Mouse (Mus musculus) limb, embryonic 12.5 days (tissue): ENCODE data around the gene Elovl5. TPM values are rescaled to one million over a fixed set of nuclear protein-coding genes. Genes with fewer than 3 reads are reported as not detected.

ENCODE experiments used
- ATAC-seq: fragments of 200-750 bp; cut with Nextera tagmentation; 2 replicates; pipeline ENCODE4 v1.8.0; 2017; ENCODE audit warnings: low read depth, moderate TSS enrichment; ENCODE audit not compliant: insufficient number of reproducible peaks, insufficient read depth, low FRiP score, low TSS enrichment
- H3K27ac ChIP-seq: fragments of 300-500 bp; sonication (generic); 2 replicates; pipeline ENCODE4 v1.5.1; 2016; ENCODE audit warnings: mild to moderate bottlenecking, moderate library complexity
- H3K27me3 ChIP-seq: fragments of 300-500 bp; sonication (generic); 2 replicates; pipeline ENCODE4 v1.6.1; 2016; ENCODE audit warnings: mild to moderate bottlenecking, moderate library complexity
- H3K36me3 ChIP-seq: fragments of 300-500 bp; sonication (generic); 2 replicates; pipeline ENCODE4 v1.6.1; 2016; ENCODE audit warnings: mild to moderate bottlenecking, moderate library complexity
- H3K4me1 ChIP-seq: fragments of 300-500 bp; sonication (generic); replicated peaks from 2 replicates; pipeline ENCODE4 v1.6.1; 2016
- H3K4me2 ChIP-seq: fragments of 300-500 bp; sonication (generic); 2 replicates; pipeline ENCODE4 v1.6.1; 2016; ENCODE audit warnings: mild to moderate bottlenecking, moderate library complexity
- H3K4me3 ChIP-seq: fragments of 300-500 bp; sonication (generic); replicated peaks from 2 replicates; pipeline ENCODE4 v1.5.1; 2016; ENCODE audit warnings: mild to moderate bottlenecking
- H3K9ac ChIP-seq: fragments of 300-500 bp; sonication (generic); replicated peaks from 2 replicates; pipeline ENCODE4 v1.6.1; 2016; ENCODE audit warnings: mild to moderate bottlenecking, moderate library complexity
- H3K9me3 ChIP-seq: fragments of 300-500 bp; sonication (generic); 2 replicates; pipeline ENCODE4 v1.6.1; 2016; ENCODE audit warnings: mild to moderate bottlenecking, moderate library complexity
- WGBS: fragments of 180-500 bp; shearing (Covaris S2); methylation state at CpG from one replicate; pipeline ENCODE4 v1.1.7; 2016; 5-methylcytosine and 5-hydroxymethylcytosine counted together
- polyA plus RNA-seq: library from polyadenylated mRNA; unstranded; fragments of >200 nt; fragmentation: Nextera tagmentation; extraction: Ambion mirVana; gene quantifications from 2 replicates; pipeline ENCODE4 v1.2.1, GENCODE M21; 2016

Gene Elovl5
- polyA plus RNA-seq, 1 experiment from 2014 or later: 71.9 TPM

- Histone ChIP-seq H3K4me1 (peaks cover 36% of the 10 kb centered on the region), H3K36me3 (no peaks in the 10 kb centered on the region), H3K9me3 (0 out of 2 replicates have a peak, but pooled peaks cover 4% of the 10 kb centered on the region), H3K27ac (no peak overlapping the region), H3K27me3 (no peaks in the 10 kb centered on the region), H3K4me3 (no peak overlapping the region), H3K9ac (no peak overlapping the region), H3K4me2 (no peak overlapping the region)
- WGBS: 92% methylated on average over 2 of the region's 2 CpGs
- ATAC-seq: no peak
These were observed 26.2 kb downstream of the Elovl5 start for GRCm38 (mm10) chr9:77943316-77943715.

- H3K9ac ChIP-seq: no peak overlapping the region
- H3K4me1 ChIP-seq: peaks cover 28% of the 10 kb centered on the region
- 0 out of 2 replicates have a peak, but pooled peaks cover 4% of the 10 kb centered on the region for H3K9me3 ChIP-seq
- WGBS: 94% methylated on average over 3 of the region's 3 CpGs
- no peak for ATAC-seq
- no peak overlapping the region for H3K4me2 ChIP-seq
- H3K4me3 ChIP-seq: no peak overlapping the region
- H3K36me3 ChIP-seq: no peaks in the 10 kb centered on the region
- no peak overlapping the region for H3K27ac ChIP-seq
- no peaks in the 10 kb centered on the region for H3K27me3 ChIP-seq
These were observed 27.0 kb downstream of the Elovl5 start for GRCm38 (mm10) chr9:77944195-77944594.

- WGBS: 78% methylated on average over 6 of the region's 6 CpGs
- Histone ChIP-seq H3K4me1 (peaks cover 26% of the 10 kb centered on the region), H3K27me3 (no peaks in the 10 kb centered on the region), H3K9me3 (0 out of 2 replicates have a peak, but pooled peaks cover 4% of the 10 kb centered on the region), H3K4me3 (no peak overlapping the region), H3K4me2 (no peak overlapping the region), H3K27ac (no peak overlapping the region), H3K36me3 (no peaks in the 10 kb centered on the region), H3K9ac (no peak overlapping the region)
- no peak for ATAC-seq
These were observed 28.9 kb downstream of the Elovl5 start for GRCm38 (mm10) chr9:77945792-77946666.

GRCm38 (mm10) chr9:77948214-77948613 is 31.1 kb downstream of the Elovl5 start:
- H3K4me3 ChIP-seq: no peak overlapping the region
- H3K4me1 ChIP-seq: peaks cover 29% of the 10 kb centered on the region
- no peak for ATAC-seq
- no peaks in the 10 kb centered on the region for H3K36me3 ChIP-seq
- WGBS: 79% methylated on average over 2 of the region's 2 CpGs
- H3K27ac ChIP-seq: no peak overlapping the region
- H3K4me2 ChIP-seq: no peak overlapping the region
- 0 out of 2 replicates have a peak, but pooled peaks cover 4% of the 10 kb centered on the region for H3K9me3 ChIP-seq
- no peak overlapping the region for H3K9ac ChIP-seq
- H3K27me3 ChIP-seq: no peaks in the 10 kb centered on the region

GRCm38 (mm10) chr9:77949753-77950268 is 32.6 kb downstream of the Elovl5 start:
- 0 out of 2 replicates have a peak, but pooled peaks cover 4% of the 10 kb centered on the region for H3K9me3 ChIP-seq
- H3K4me2 ChIP-seq: peak overlapping the region; percentile 18; the same call in 1 of the 2 replicates
- H3K27me3 ChIP-seq: no peaks in the 10 kb centered on the region
- 28% methylated on average over 7 of the region's 7 CpGs for WGBS
- no peak for ATAC-seq
- H3K4me3 ChIP-seq: no peak overlapping the region
- H3K27ac ChIP-seq: peak overlapping the region; percentile 64; the same call in 1 of the 2 replicates
- H3K36me3 ChIP-seq: no peaks in the 10 kb centered on the region
- peak overlapping the region; percentile 27 for H3K9ac ChIP-seq
- peaks cover 38% of the 10 kb centered on the region for H3K4me1 ChIP-seq

- Histone ChIP-seq H3K27ac (0 out of 2 replicates have a peak overlapping the region, but pooled peaks have one; percentile 4), H3K27me3 (no peaks in the 10 kb centered on the region), H3K36me3 (no peaks in the 10 kb centered on the region), H3K4me2 (no peak overlapping the region), H3K9me3 (0 out of 2 replicates have a peak, but pooled peaks cover 4% of the 10 kb centered on the region), H3K4me3 (no peak overlapping the region), H3K4me1 (peaks cover 36% of the 10 kb centered on the region), H3K9ac (0 out of 2 replicates have a peak overlapping the region, but pooled peaks have one; percentile 34)
- WGBS: 87% methylated on average over 7 of the region's 7 CpGs
- no peak for ATAC-seq
These were observed 33.8 kb downstream of the Elovl5 start for GRCm38 (mm10) chr9:77950841-77951475.

- Histone ChIP-seq H3K4me1 (peaks cover 30% of the 10 kb centered on the region), H3K4me2 (no peak overlapping the region), H3K9ac (no peak overlapping the region), H3K36me3 (no peaks in the 10 kb centered on the region), H3K27ac (no peak overlapping the region), H3K27me3 (no peaks in the 10 kb centered on the region), H3K4me3 (no peak overlapping the region), H3K9me3 (0 out of 2 replicates have a peak, but pooled peaks cover 4% of the 10 kb centered on the region)
- 71% methylated on average over 7 of the region's 7 CpGs for WGBS
- no peak for ATAC-seq
These were observed 34.8 kb downstream of the Elovl5 start for GRCm38 (mm10) chr9:77951971-77952370.

GRCm38 (mm10) chr9:77953053-77953452 is 35.9 kb downstream of the Elovl5 start:
- H3K27ac ChIP-seq: no peak overlapping the region
- 39% methylated on average over 8 of the region's 8 CpGs for WGBS
- peaks cover 7% of the 10 kb centered on the region; the same call in 1 of the 2 replicates for H3K36me3 ChIP-seq
- no peak overlapping the region for H3K4me3 ChIP-seq
- H3K4me1 ChIP-seq: peaks cover 30% of the 10 kb centered on the region
- H3K27me3 ChIP-seq: no peaks in the 10 kb centered on the region
- no peak overlapping the region for H3K4me2 ChIP-seq
- 0 out of 2 replicates have a peak overlapping the region, but pooled peaks have one; percentile 23 for H3K9ac ChIP-seq
- H3K9me3 ChIP-seq: no peaks in the 10 kb centered on the region
- ATAC-seq: no peak

GRCm38 (mm10) chr9:77954496-77954895 is 37.3 kb downstream of the Elovl5 start:
- no peak overlapping the region for H3K27ac ChIP-seq
- 85% methylated on average over 7 of the region's 7 CpGs for WGBS
- no peak overlapping the region for H3K4me2 ChIP-seq
- H3K4me3 ChIP-seq: no peak overlapping the region
- no peak overlapping the region for H3K9ac ChIP-seq
- no peaks in the 10 kb centered on the region for H3K27me3 ChIP-seq
- ATAC-seq: no peak
- peaks cover 27% of the 10 kb centered on the region for H3K4me1 ChIP-seq
- no peaks in the 10 kb centered on the region for H3K9me3 ChIP-seq
- peaks cover 11% of the 10 kb centered on the region; the same call in 1 of the 2 replicates for H3K36me3 ChIP-seq

GRCm38 (mm10) chr9:77954981-77955380 is 37.8 kb downstream of the Elovl5 start:
- Histone ChIP-seq H3K27me3 (no peaks in the 10 kb centered on the region), H3K4me3 (no peak overlapping the region), H3K4me1 (peaks cover 22% of the 10 kb centered on the region), H3K4me2 (no peak overlapping the region), H3K36me3 (peaks cover 15% of the 10 kb centered on the region; the same call in 1 of the 2 replicates), H3K27ac (0 out of 2 replicates have a peak overlapping the region, but pooled peaks have one; percentile 35), H3K9me3 (no peaks in the 10 kb centered on the region), H3K9ac (no peak overlapping the region)
- no peak for ATAC-seq
- WGBS: 85% methylated on average over 3 of the region's 3 CpGs

- WGBS: 93% methylated on average over 2 of the region's 2 CpGs
- ATAC-seq: no peak
- H3K4me3 ChIP-seq: no peak overlapping the region
- no peak overlapping the region for H3K9ac ChIP-seq
- H3K4me2 ChIP-seq: no peak overlapping the region
- H3K4me1 ChIP-seq: peaks cover 18% of the 10 kb centered on the region
- peaks cover 15% of the 10 kb centered on the region; the same call in 1 of the 2 replicates for H3K36me3 ChIP-seq
- H3K9me3 ChIP-seq: no peaks in the 10 kb centered on the region
- no peak overlapping the region for H3K27ac ChIP-seq
- H3K27me3 ChIP-seq: no peaks in the 10 kb centered on the region
These were observed 38.3 kb downstream of the Elovl5 start for GRCm38 (mm10) chr9:77955511-77955910.
